Mouse (Mus musculus): Measurements from ENCODE around the gene Rpgrip1. TPM values are rescaled to one million over a fixed set of nuclear protein-coding genes. Genes with fewer than 3 reads are reported as not detected.

The Rpgrip1 gene
- total and polyA plus RNA-seq, 3 experiments, result 4.8 to 36.0 TPM; not detected in 1

DNA sequence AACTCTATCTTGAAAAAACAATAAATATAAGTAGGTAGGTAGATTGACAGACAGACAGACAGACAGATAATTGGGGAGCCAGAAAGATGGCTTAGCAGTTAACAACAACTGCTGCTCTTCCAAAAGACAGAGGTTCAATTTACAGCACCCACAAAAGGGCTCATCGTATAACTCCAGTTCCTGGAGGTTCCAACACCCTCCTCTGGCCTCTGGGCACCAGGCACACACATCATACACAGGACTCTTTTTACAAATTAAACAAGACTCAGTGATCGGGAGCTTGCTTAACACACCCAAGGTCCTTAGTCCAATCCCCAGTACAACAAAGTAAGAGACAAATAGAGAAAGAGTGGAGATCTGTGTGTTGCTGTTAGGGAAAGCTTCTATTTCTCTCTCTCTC is 5.2 kb upstream of the Rpgrip1 start:
- H3K4me3 ChIP-seq (ENCODE audit: control insufficient read depth in 1 of 2, insufficient read depth in 1 of 2, low read depth in 2 of 2, low read length in 2 of 2), result peak overlapping the region in 1 of 2 experiments; percentile 55; a peak in 1 of 4 replicates
- no peaks in the 10 kb centered on the region for H3K9me3 ChIP-seq (replicated peaks; ENCODE audit: insufficient read depth, low read length)
- peaks cover 3 to 24% of the 10 kb centered on the region in 2 experiments for H3K36me3 ChIP-seq (ENCODE audit: control insufficient read depth in 1 of 2, insufficient read depth in 2 of 2, low read length in 2 of 2)
- H3K79me2 ChIP-seq (ENCODE audit: control insufficient read depth, insufficient read depth, low read length, poor library complexity), result peaks cover 32% of the 10 kb centered on the region
- DNase-seq (ENCODE audit: low read depth, low spot score), result peak; percentile 51
- 0 out of 2 replicates have a peak, but pooled peaks have one; percentile 58 for TF ChIP-seq JUND (IDR thresholded peaks at IDR 0.05; ENCODE audit: low read depth, low read length)
- no peak for TF ChIP-seq GATA1 (IDR thresholded peaks at IDR 0.05; ENCODE audit: low read depth, low read length)
- peaks cover 9 to 14% of the 10 kb centered on the region in 2 experiments for H3K4me1 ChIP-seq (ENCODE audit: control insufficient read depth in 1 of 2, insufficient read depth in 2 of 2, low read length in 2 of 2)
- H3K9ac ChIP-seq (ENCODE audit: control insufficient read depth, low read depth, low read length, poor library complexity, severe bottlenecking), result peak overlapping the region; percentile 78
- no peaks in the 10 kb centered on the region for H3K27me3 ChIP-seq (ENCODE audit: control insufficient read depth in 1 of 2, insufficient read depth in 2 of 2, low read length in 2 of 2)
- H3K27ac ChIP-seq (ENCODE audit: control insufficient read depth, low read depth, low read length), result peak overlapping the region; percentile 79

DNA sequence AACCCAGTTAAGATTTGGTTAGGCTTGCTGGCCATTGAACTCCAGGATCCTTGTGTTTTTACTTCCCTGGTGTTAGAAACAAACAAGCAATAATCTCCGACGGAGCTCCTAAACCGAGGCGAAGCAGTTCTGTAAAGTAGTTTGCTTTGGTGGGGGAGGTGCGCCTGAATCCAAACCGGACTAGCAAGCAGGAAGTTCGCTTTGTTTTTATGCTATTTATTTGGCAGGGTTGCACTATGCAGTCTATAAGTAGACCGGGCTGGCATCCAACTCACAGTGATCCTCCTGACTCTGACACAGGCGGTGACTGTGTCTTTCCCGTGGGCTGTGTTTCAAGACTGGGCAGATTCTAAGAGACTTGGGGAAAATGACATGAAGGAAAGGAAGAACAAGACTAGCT is 3.8 kb upstream of the Rpgrip1 start:
- DNase-seq (ENCODE audit: low read depth, low spot score), result peak; percentile 89
- Histone ChIP-seq H3K36me3 (ENCODE audit: control insufficient read depth in 1 of 2, insufficient read depth in 2 of 2, low read length in 2 of 2) (peaks cover 0 to 14% of the 10 kb centered on the region in 2 experiments; a peak in 2 of 4 replicates), H3K27ac (ENCODE audit: control insufficient read depth, low read depth, low read length) (peak overlapping the region; percentile 90), H3K4me1 (ENCODE audit: control insufficient read depth in 1 of 2, insufficient read depth in 2 of 2, low read length in 2 of 2) (peaks cover 6 to 7% of the 10 kb centered on the region in 2 experiments; a peak in 2 of 4 replicates), H3K9me3 (replicated peaks; ENCODE audit: insufficient read depth, low read length) (no peaks in the 10 kb centered on the region), H3K27me3 (ENCODE audit: control insufficient read depth in 1 of 2, insufficient read depth in 2 of 2, low read length in 2 of 2) (no peaks in the 10 kb centered on the region), H3K79me2 (ENCODE audit: control insufficient read depth, insufficient read depth, low read length, poor library complexity) (peaks cover 20% of the 10 kb centered on the region), H3K4me3 (ENCODE audit: control insufficient read depth in 1 of 2, insufficient read depth in 1 of 2, low read depth in 2 of 2, low read length in 2 of 2) (peak overlapping the region; percentile 53 to 71), H3K9ac (ENCODE audit: control insufficient read depth, low read depth, low read length, poor library complexity, severe bottlenecking) (peak overlapping the region; percentile 71)
- peak; percentile 38; the same call in 1 of the 2 replicates for TF ChIP-seq NELFE (IDR thresholded peaks at IDR 0.05; ENCODE audit: low read depth, low read length)
- TF ChIP-seq RCOR1 (IDR thresholded peaks at IDR 0.05; ENCODE audit: low read depth, low read length), result no peak
- TF ChIP-seq SIN3A (IDR thresholded peaks at IDR 0.05; ENCODE audit: low read length), result peak; percentile 70
- peak; percentile 48; the same call in 1 of the 2 replicates for TF ChIP-seq MEF2A (IDR thresholded peaks at IDR 0.05; ENCODE audit: extremely low read depth, insufficient replicate concordance, low read depth, low read length, poor library complexity, severe bottlenecking)
- TF ChIP-seq CHD2 (IDR thresholded peaks at IDR 0.05; ENCODE audit: low read length), result peak; percentile 40; the same call in 1 of the 2 replicates
- TF ChIP-seq ZC3H11A (IDR thresholded peaks at IDR 0.05; ENCODE audit: low read depth, low read length), result 0 out of 2 replicates have a peak, but pooled peaks have one; percentile 13
- TF ChIP-seq POLR2A (IDR thresholded peaks at IDR 0.05; ENCODE audit: control insufficient read depth in 1 of 2, insufficient read depth in 1 of 2, low read depth in 1 of 2, low read length in 2 of 2, poor library complexity in 1 of 2), result peak; percentile 45 to 59; a peak in 1 of 4 replicates
- TF ChIP-seq MAFK (IDR thresholded peaks at IDR 0.05; ENCODE audit: borderline replicate concordance, low read depth, low read length), result no peak
- peak; percentile 46 to 58 for TF ChIP-seq EP300 (IDR thresholded peaks at IDR 0.05; ENCODE audit: low read depth in 1 of 2, low read length in 2 of 2)
- TF ChIP-seq MAX (IDR thresholded peaks at IDR 0.05; ENCODE audit: low read length), result no peak
- no peak for TF ChIP-seq MYC (IDR thresholded peaks at IDR 0.05; ENCODE audit: low read depth, low read length)
- peak; percentile 80 for TF ChIP-seq ELF1 (IDR thresholded peaks at IDR 0.05; ENCODE audit: low read depth, low read length)
- TF ChIP-seq RAD21 (IDR thresholded peaks at IDR 0.05; ENCODE audit: low read depth, low read length), result no peak
- no peak for TF ChIP-seq USF1 (IDR thresholded peaks at IDR 0.05; ENCODE audit: low read depth, low read length)
- TF ChIP-seq MXI1 (IDR thresholded peaks at IDR 0.05; ENCODE audit: low read depth, low read length), result peak; percentile 62; the same call in 1 of the 2 replicates
- TF ChIP-seq ETS1 (IDR thresholded peaks at IDR 0.05; ENCODE audit: low read depth, low read length), result peak; percentile 69; the same call in 1 of the 2 replicates
- TF ChIP-seq HCFC1 (IDR thresholded peaks at IDR 0.05; ENCODE audit: low read depth, low read length), result peak; percentile 62
- TF ChIP-seq TBP (IDR thresholded peaks at IDR 0.05; ENCODE audit: low read depth, low read length), result peak; percentile 79
